Mouse (Mus musculus): ENCODE measurements around the gene Phactr1.

Gene Phactr1

GRCm38 (mm10) chr13:43124683-43125074 is 444.3 kb downstream of the Phactr1 start:
- DNase-seq (ENCODE audit: low read depth, low spot score), result no peak

- no peak for DNase-seq (ENCODE audit: low read depth, low spot score)
These were observed 449.7 kb downstream of the Phactr1 start for GRCm38 (mm10) chr13:43130161-43130560.

- no peak for DNase-seq (ENCODE audit: low read depth, low spot score)
These were observed 451.3 kb downstream of the Phactr1 start for GRCm38 (mm10) chr13:43131741-43132191.

GRCm38 (mm10) chr13:43132859-43133258 is 452.4 kb downstream of the Phactr1 start:
- DNase-seq (ENCODE audit: low read depth, low spot score), result no peak

GRCm38 (mm10) chr13:43133400-43133799 is 453.0 kb downstream of the Phactr1 start:
- DNase-seq (ENCODE audit: low read depth, low spot score), result no peak

GRCm38 (mm10) chr13:43134468-43134867 is 454.0 kb downstream of the Phactr1 start:
- DNase-seq (ENCODE audit: low read depth, low spot score), result no peak

- no peak for DNase-seq (ENCODE audit: low read depth, low spot score)
These were observed 464.4 kb downstream of the Phactr1 start for GRCm38 (mm10) chr13:43144720-43145418.

GRCm38 (mm10) chr13:43146515-43147258 is 466.3 kb downstream of the Phactr1 start:
- DNase-seq (ENCODE audit: low read depth, low spot score), result no peak

- no peak for DNase-seq (ENCODE audit: low read depth, low spot score)
These were observed 468.3 kb downstream of the Phactr1 start for GRCm38 (mm10) chr13:43148692-43149091.

- DNase-seq (ENCODE audit: low read depth, low spot score), result no peak
These were observed 469.2 kb downstream of the Phactr1 start for GRCm38 (mm10) chr13:43149661-43150060.

GRCm38 (mm10) chr13:43152005-43152520 is 471.6 kb downstream of the Phactr1 start:
- no peak for DNase-seq (ENCODE audit: low read depth, low spot score)

GRCm38 (mm10) chr13:43157370-43157769 is 476.9 kb downstream of the Phactr1 start:
- no peak for DNase-seq (ENCODE audit: low read depth, low spot score)

GRCm38 (mm10) chr13:43158281-43158680 is 477.9 kb downstream of the Phactr1 start:
- no peak for DNase-seq (ENCODE audit: low read depth, low spot score)

GRCm38 (mm10) chr13:43159429-43159828 is 479.0 kb downstream of the Phactr1 start:
- DNase-seq (ENCODE audit: low read depth, low spot score), result no peak

- no peak for DNase-seq (ENCODE audit: low read depth, low spot score)
These were observed 487.3 kb downstream of the Phactr1 start for GRCm38 (mm10) chr13:43167721-43168120.

- peak; percentile 86 for DNase-seq (ENCODE audit: low read depth, low spot score)
These were observed 490.7 kb downstream of the Phactr1 start, which contains the start of gene Tbc1d7 for GRCm38 (mm10) chr13:43171020-43171710. Gene Tbc1d7 (minus strand): TSS chr13:43171501.

- DNase-seq (ENCODE audit: low read depth, low spot score), result peak; percentile 40
These were observed 491.8 kb downstream of the Phactr1 start for GRCm38 (mm10) chr13:43172036-43172713.

GRCm38 (mm10) chr13:43173262-43173661 is 492.8 kb downstream of the Phactr1 start:
- peak; percentile 48 for DNase-seq (ENCODE audit: low read depth, low spot score)

- DNase-seq (ENCODE audit: low read depth, low spot score), result no peak
These were observed 496.3 kb downstream of the Phactr1 start for GRCm38 (mm10) chr13:43176676-43177075.

GRCm38 (mm10) chr13:43177317-43177716 is 496.9 kb downstream of the Phactr1 start:
- no peak for DNase-seq (ENCODE audit: low read depth, low spot score)

GRCm38 (mm10) chr13:43181104-43181503 is 500.7 kb downstream of the Phactr1 start:
- DNase-seq (ENCODE audit: low read depth, low spot score), result no peak
